Mouse (Mus musculus): ENCODE data around the gene Dach1.

GRCm38 (mm10) chr14:98014053-98014452 is 155.5 kb downstream of the Dach1 start:
- TF ChIP-seq CTCF (IDR thresholded peaks at IDR 0.05; ENCODE audit: borderline replicate concordance, insufficient read depth, low read depth, low read length) (no peak), POLR2A (IDR thresholded peaks at IDR 0.05; ENCODE audit: borderline replicate concordance, insufficient read depth, low read length) (no peak)

All from cerebellum, adult 2 months (tissue).